Mouse (Mus musculus) olfactory bulb, adult 2 months (tissue): ENCODE results near the gene Efna5.

Source experiments
- CTCF ChIP-seq: fragments of 200-500 bp; IDR thresholded peaks from 2 replicates; pipeline ENCODE4 v1.5.1; 2012; ENCODE audit warnings: low read depth, mild to moderate bottlenecking, low read length, moderate library complexity; ENCODE audit not compliant: insufficient read depth
- POLR2A ChIP-seq: fragments of 200-500 bp; IDR thresholded peaks from 2 replicates; pipeline ENCODE4 v1.6.1; 2012; ENCODE audit warnings: mild to moderate bottlenecking, low read depth, low read length, moderate library complexity; ENCODE audit not compliant: insufficient read depth

GRCm38 (mm10) chr17:62717426-62718131 lies 163.5 kb downstream of the Efna5 start:
- TF ChIP-seq CTCF: no peak
- no peak for TF ChIP-seq POLR2A
